Mouse (Mus musculus) heart, adult 2 months (tissue): ENCODE data around the gene Lonrf2. TPM values are rescaled to one million over a fixed set of nuclear protein-coding genes. Genes with fewer than 3 reads are reported as not detected.

Source experiments
- DNase-seq, 2 experiments: peaks; one replicate each; pipeline ENCODE4 v3.0.0; 2021
- H3K27ac ChIP-seq: fragments of 200-600 bp; 2 replicates; pipeline ENCODE4 v1.8.1; 2022
- H3K27me3 ChIP-seq: fragments of 200-500 bp; 2 replicates; pipeline ENCODE4 v1.6.1; 2012; ENCODE audit warnings: mild to moderate bottlenecking, low read length, inconsistent platforms, mixed read lengths; ENCODE audit not compliant: control insufficient read depth, insufficient read depth
- H3K36me3 ChIP-seq: fragments of 200-500 bp; 2 replicates; pipeline ENCODE4 v1.6.1; 2012; ENCODE audit warnings: low read length, inconsistent platforms; ENCODE audit not compliant: control insufficient read depth, insufficient read depth
- H3K4me1 ChIP-seq: fragments of 200-500 bp; 2 replicates; pipeline ENCODE4 v1.6.1; 2011; ENCODE audit warnings: low read length; ENCODE audit not compliant: control insufficient read depth, insufficient read depth
- H3K4me3 ChIP-seq: fragments of 200-600 bp; 2 replicates; pipeline ENCODE4 v1.8.1; 2022
- H3K79me2 ChIP-seq: fragments of 200-500 bp; replicated peaks from 2 replicates; pipeline ENCODE4 v1.6.1; 2012; ENCODE audit warnings: mild to moderate bottlenecking, inconsistent platforms, low read length, moderate library complexity, mixed read lengths; ENCODE audit not compliant: control insufficient read depth, insufficient read depth
- H3K9ac ChIP-seq: fragments of 200-500 bp; 2 replicates; pipeline ENCODE4 v1.6.1; 2012; ENCODE audit warnings: low read depth, mild to moderate bottlenecking, control low read depth, inconsistent platforms, low read length, mixed read lengths
- CTCF ChIP-seq: fragments of 200-600 bp; IDR thresholded peaks from 2 replicates; pipeline ENCODE4 v1.8.1; 2022; ENCODE audit warnings: antibody characterized with exemption, mild to moderate bottlenecking, moderate library complexity
- EP300 ChIP-seq: fragments of 200-500 bp; IDR thresholded peaks from 2 replicates; pipeline ENCODE4 v1.6.1; 2011; ENCODE audit warnings: low read depth, low read length, control low read depth; ENCODE audit not compliant: insufficient read depth
- POLR2A ChIP-seq: fragments of 200-500 bp; IDR thresholded peaks from 2 replicates; pipeline ENCODE4 v1.6.1; 2011; ENCODE audit warnings: mild to moderate bottlenecking, low read depth, low read length, control low read depth; ENCODE audit not compliant: insufficient read depth
- WGBS: fragments of 180-500 bp; shearing (Covaris S2); methylation state at CpG from one replicate; pipeline ENCODE4 v1.1.7; 2018; 5-methylcytosine and 5-hydroxymethylcytosine counted together
- intact Hi-C: fragments of 180-260 bp; cut with DNase I; formaldehyde crosslinking; loops from one replicate; pipeline ENCODE4 v1.15.1; 2025
- polyA plus RNA-seq: library from polyadenylated mRNA; depleted of rRNA; stranded (reverse); fragments of >200 nt; gene quantifications from 2 replicates; pipeline ENCODE4 v1.2.3, GENCODE M21; 2012
- total RNA-seq, 2 experiments: library from RNA; stranded (reverse); gene quantifications; 2 replicates each; pipeline ENCODE4 v1.2.3; 2021

The Lonrf2 gene
- total and polyA plus RNA-seq, 3 experiments = 2.6 to 3.8 (median 3.3) TPM

DNA sequence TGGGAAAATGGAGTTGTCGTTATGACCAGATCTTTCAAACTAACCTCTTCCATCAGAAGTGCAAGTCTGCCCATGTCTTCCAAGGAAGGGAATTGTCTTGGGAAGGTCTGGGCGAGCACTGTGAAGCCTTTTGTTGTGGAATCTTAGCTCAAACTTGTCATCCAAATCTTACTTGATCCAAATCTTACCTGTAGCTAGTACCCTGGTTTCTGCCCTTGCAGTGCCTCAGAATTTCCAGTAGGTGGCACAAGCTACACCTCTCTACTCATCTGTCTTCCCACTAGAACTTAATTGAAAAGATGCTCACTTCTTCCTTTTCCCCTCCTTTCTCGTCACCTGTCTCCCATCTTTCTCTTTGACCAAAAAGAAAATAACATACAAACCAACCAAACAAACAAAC, 47.6 kb downstream of the Lonrf2 start:
- intact Hi-C loops = loop anchor here (5.0 kb wide), 1 partner anchor 397 kb away; no protein-coding TSS in a partner anchor
- Histone ChIP-seq H3K9ac (no peak overlapping the region), H3K4me1 (no peaks in the 10 kb centered on the region), H3K4me3 (no peak overlapping the region), H3K27ac (no peak overlapping the region), H3K79me2 (no peaks in the 10 kb centered on the region), H3K36me3 (no peaks in the 10 kb centered on the region), H3K27me3 (no peaks in the 10 kb centered on the region)
- DNase-seq = no peak
- TF ChIP-seq EP300 (no peak), CTCF (peak; percentile 66)
- 73% methylated on average over 3 of the region's 3 CpGs for WGBS

DNA sequence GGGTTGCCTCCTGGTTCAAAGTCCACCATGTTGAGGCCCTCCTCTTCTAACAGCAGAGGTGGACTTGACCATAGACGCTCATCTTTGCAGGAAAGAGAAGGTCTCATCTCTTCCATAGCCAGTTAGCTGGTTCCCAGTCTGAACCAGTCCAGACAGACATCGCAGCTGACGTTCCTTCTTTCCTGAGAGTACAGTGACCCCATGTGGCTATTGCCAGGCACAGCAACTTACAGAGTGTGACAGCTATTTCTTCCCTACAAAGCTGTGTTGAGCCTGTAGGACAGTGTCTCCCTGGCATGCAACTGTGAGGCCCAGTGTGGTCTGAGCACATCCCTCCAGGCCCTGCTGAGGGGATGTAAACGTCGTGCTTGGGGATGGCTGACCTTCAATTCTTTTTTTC, 49.1 kb downstream of the Lonrf2 start:
- no peaks in the 10 kb centered on the region for H3K4me1 ChIP-seq
- 6% methylated on average over 5 of the region's 5 CpGs for WGBS
- H3K36me3 ChIP-seq = no peaks in the 10 kb centered on the region
- no peak overlapping the region for H3K9ac ChIP-seq
- intact Hi-C loops = loop anchor here (1.0 to 5.0 kb wide), 2 partner anchors 395 to 602 kb away; no protein-coding TSS in a partner anchor
- DNase-seq = peak; percentile 20 to 38
- H3K79me2 ChIP-seq = no peaks in the 10 kb centered on the region
- H3K4me3 ChIP-seq = no peak overlapping the region
- no peaks in the 10 kb centered on the region for H3K27me3 ChIP-seq
- no peak overlapping the region for H3K27ac ChIP-seq
- TF ChIP-seq CTCF (peak; percentile 85), EP300 (0 out of 2 replicates have a peak, but pooled peaks have one; percentile 79), POLR2A (no peak)

DNA sequence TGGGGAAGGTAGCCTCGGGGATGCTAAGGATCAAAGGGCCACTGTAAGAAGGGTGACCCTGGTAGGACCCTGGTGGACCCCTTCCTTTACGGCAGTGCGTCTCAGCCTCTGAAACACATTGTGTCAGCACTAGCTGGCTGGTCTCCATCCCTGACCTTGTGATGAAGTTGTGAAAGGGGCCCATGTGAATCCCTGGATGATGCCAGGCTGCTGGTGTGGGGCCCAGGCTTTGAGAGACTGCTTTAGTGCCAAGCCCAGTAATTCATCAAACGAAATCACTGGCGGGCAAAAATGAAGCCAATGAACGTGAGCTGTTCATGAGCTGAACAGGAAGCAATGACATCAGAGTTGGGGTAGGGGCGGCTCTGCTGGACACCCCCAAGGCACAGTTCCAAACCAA, 50.2 kb downstream of the Lonrf2 start:
- Histone ChIP-seq H3K4me1 (no peaks in the 10 kb centered on the region), H3K79me2 (no peaks in the 10 kb centered on the region), H3K36me3 (no peaks in the 10 kb centered on the region), H3K27me3 (no peaks in the 10 kb centered on the region), H3K4me3 (no peak overlapping the region), H3K27ac (no peak overlapping the region), H3K9ac (no peak overlapping the region)
- no peak for DNase-seq
- intact Hi-C loops = loop anchor here (5.0 kb wide), 1 partner anchor 394 kb away; no protein-coding TSS in a partner anchor
- WGBS = 68% methylated on average over 7 of the region's 7 CpGs
- TF ChIP-seq CTCF (no peak), EP300 (no peak), POLR2A (no peak)

DNA sequence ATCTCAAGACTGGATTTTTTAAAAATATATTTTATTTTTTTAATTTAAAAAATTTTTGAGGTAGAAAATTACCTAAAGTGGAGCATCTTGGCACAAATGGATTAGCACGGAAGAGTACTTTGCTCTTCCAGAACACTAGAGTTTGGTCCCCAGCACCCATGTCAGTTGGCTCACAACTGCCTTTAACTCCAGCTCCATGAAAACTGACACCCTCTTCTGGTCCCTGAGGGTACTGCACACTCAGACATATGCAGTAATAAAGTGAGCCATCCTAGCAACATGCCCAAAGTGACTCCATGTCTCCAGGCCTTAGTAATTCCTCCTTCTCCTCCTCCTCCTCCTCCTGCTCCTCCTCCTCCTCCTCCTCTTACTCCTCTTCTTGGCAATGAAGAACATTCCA, 58.2 kb downstream of the Lonrf2 start:
- Histone ChIP-seq H3K9ac (no peak overlapping the region), H3K27me3 (no peaks in the 10 kb centered on the region; the same call in 1 of the 2 replicates), H3K4me3 (no peak overlapping the region), H3K27ac (no peak overlapping the region), H3K4me1 (no peaks in the 10 kb centered on the region), H3K36me3 (no peaks in the 10 kb centered on the region), H3K79me2 (no peaks in the 10 kb centered on the region)
- DNase-seq = no peak
- intact Hi-C loops = no loop called here
- TF ChIP-seq EP300 (no peak), CTCF (no peak), POLR2A (no peak)
- 97% methylated on average over 1 of the region's 1 CpGs for WGBS

DNA sequence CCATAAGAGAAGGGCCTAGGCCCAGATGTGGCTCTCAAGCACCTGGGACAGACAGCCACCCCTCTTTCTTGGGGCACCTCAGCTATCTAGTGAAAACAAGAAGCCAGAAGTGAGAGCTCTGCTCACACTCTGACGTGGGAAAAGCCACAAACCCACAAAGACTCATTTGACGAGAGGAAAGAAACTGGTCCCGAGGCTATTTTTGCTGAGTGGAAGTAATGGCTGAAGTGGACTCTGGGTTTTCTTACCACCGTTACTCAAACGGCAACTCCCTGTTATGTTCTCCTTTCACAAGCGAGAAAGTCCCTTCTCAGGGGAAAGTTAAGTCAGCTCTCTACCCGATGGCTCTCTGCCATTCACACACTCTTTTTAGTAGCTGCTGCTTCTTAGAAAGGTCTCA, 59.0 kb downstream of the Lonrf2 start:
- H3K9ac ChIP-seq = no peak overlapping the region
- no peak for DNase-seq
- H3K79me2 ChIP-seq = no peaks in the 10 kb centered on the region
- no peak overlapping the region for H3K27ac ChIP-seq
- no peak overlapping the region for H3K4me3 ChIP-seq
- H3K36me3 ChIP-seq = no peaks in the 10 kb centered on the region
- TF ChIP-seq CTCF (no peak), EP300 (no peak), POLR2A (no peak)
- no peaks in the 10 kb centered on the region; the same call in 1 of the 2 replicates for H3K27me3 ChIP-seq
- intact Hi-C loops = no loop called here
- H3K4me1 ChIP-seq = no peaks in the 10 kb centered on the region
- WGBS = 67% methylated on average over 7 of the region's 7 CpGs

DNA sequence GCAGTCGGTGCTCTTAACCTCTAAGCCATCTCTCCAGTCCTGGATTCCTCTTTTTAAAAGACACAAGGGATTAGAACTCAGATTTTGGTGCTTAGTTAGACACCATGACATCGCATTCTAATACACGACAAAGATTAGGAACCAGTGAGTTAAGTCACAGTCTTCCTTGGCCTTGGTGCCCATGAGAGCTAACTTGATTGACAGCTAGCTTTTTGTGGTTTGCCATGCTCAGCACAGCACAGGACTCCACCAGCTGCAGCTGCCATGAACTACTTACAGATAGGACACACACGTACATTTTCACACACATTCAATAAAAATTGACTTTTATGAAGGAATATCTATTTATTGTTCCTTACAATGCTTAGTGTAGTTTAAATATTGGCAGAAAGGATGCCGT, 60.8 kb downstream of the Lonrf2 start:
- Histone ChIP-seq H3K27ac (no peak overlapping the region), H3K27me3 (no peaks in the 10 kb centered on the region; the same call in 1 of the 2 replicates), H3K36me3 (no peaks in the 10 kb centered on the region), H3K9ac (no peak overlapping the region), H3K4me3 (no peak overlapping the region), H3K4me1 (no peaks in the 10 kb centered on the region), H3K79me2 (no peaks in the 10 kb centered on the region)
- no peak for TF ChIP-seq CTCF
- DNase-seq = no peak
- intact Hi-C loops = no loop called here
- 89% methylated on average over 5 of the region's 5 CpGs for WGBS
